Mouse (Mus musculus) kidney, embryonic 14.5 days (tissue): ENCODE results near the gene Cry2. TPM values are rescaled to one million over a fixed set of nuclear protein-coding genes. Genes with fewer than 3 reads are reported as not detected.

ENCODE experiments used
- ATAC-seq: fragments of 200-750 bp; cut with Nextera tagmentation; 2 replicates; pipeline ENCODE4 v1.8.0; 2017; ENCODE audit warnings: moderate number of reproducible peaks, mild to moderate bottlenecking, moderate TSS enrichment, moderate library complexity; ENCODE audit not compliant: low FRiP score, low TSS enrichment
- H3K27ac ChIP-seq: fragments of 300-500 bp; sonication (generic); 2 replicates; pipeline ENCODE4 v1.5.1; 2014; ENCODE audit warnings: low read depth, mild to moderate bottlenecking, low read length, moderate library complexity, mixed read lengths
- H3K27me3 ChIP-seq: fragments of 300-500 bp; sonication (generic); 2 replicates; pipeline ENCODE4 v1.6.1; 2014; ENCODE audit warnings: mild to moderate bottlenecking, low read length; ENCODE audit not compliant: control insufficient read depth, insufficient read depth
- H3K36me3 ChIP-seq: fragments of 300-500 bp; sonication (generic); 2 replicates; pipeline ENCODE4 v1.6.1; 2014; ENCODE audit warnings: low read length, mixed read lengths; ENCODE audit not compliant: control insufficient read depth, insufficient read depth
- H3K4me1 ChIP-seq: fragments of 300-500 bp; sonication (generic); 2 replicates; pipeline ENCODE4 v1.6.1; 2014; ENCODE audit warnings: low read length, mixed read lengths; ENCODE audit not compliant: control insufficient read depth, insufficient read depth
- H3K4me2 ChIP-seq: fragments of 300-500 bp; sonication (generic); replicated peaks from 2 replicates; pipeline ENCODE4 v1.6.1; 2014; ENCODE audit warnings: low read depth, mild to moderate bottlenecking, low read length
- H3K4me3 ChIP-seq: fragments of 300-500 bp; sonication (generic); 2 replicates; pipeline ENCODE4 v1.5.1; 2014; ENCODE audit warnings: mild to moderate bottlenecking, low read length
- H3K9ac ChIP-seq: fragments of 300-500 bp; sonication (generic); 2 replicates; pipeline ENCODE4 v1.6.1; 2014; ENCODE audit warnings: low read depth, mild to moderate bottlenecking, low read length, moderate library complexity
- H3K9me3 ChIP-seq: fragments of 300-500 bp; sonication (generic); 2 replicates; pipeline ENCODE4 v1.6.1; 2016; ENCODE audit warnings: low read length; ENCODE audit not compliant: control insufficient read depth
- WGBS: fragments of 180-500 bp; shearing (Covaris S2); extraction: QIAGEN DNeasy Blood & Tissue Kit; methylation state at CpG from one replicate; pipeline ENCODE4 v1.1.7; 2014; 5-methylcytosine and 5-hydroxymethylcytosine counted together
- polyA plus RNA-seq: library from polyadenylated mRNA; unstranded; fragments of >200 nt; fragmentation: Nextera tagmentation; extraction: Ambion mirVana; gene quantifications from 2 replicates; pipeline ENCODE4 v1.2.1, GENCODE M21; 2014

Gene Cry2
- polyA plus RNA-seq, 1 experiment from 2014 or later, result 21.3 TPM

- Histone ChIP-seq H3K9me3 (no peaks in the 10 kb centered on the region), H3K27ac (no peak overlapping the region), H3K27me3 (no peaks in the 10 kb centered on the region; the same call in 1 of the 2 replicates), H3K36me3 (0 out of 2 replicates have a peak, but pooled peaks cover 2% of the 10 kb centered on the region), H3K4me2 (no peak overlapping the region), H3K4me3 (no peak overlapping the region), H3K4me1 (peaks cover 27% of the 10 kb centered on the region), H3K9ac (no peak overlapping the region)
- WGBS, result 78% methylated on average over 2 of the region's 2 CpGs
- no peak for ATAC-seq
These were observed 3.8 kb downstream of the Cry2 start for GRCm38 (mm10) chr2:92430089-92430488.

- Histone ChIP-seq H3K9ac (no peak overlapping the region), H3K27me3 (no peaks in the 10 kb centered on the region), H3K9me3 (no peaks in the 10 kb centered on the region), H3K27ac (peak overlapping the region; percentile 62; the same call in 1 of the 2 replicates), H3K4me1 (peaks cover 23% of the 10 kb centered on the region), H3K4me3 (no peak overlapping the region), H3K36me3 (peaks cover 21% of the 10 kb centered on the region), H3K4me2 (no peak overlapping the region)
- WGBS, result 64% methylated on average over 6 of the region's 6 CpGs
- ATAC-seq, result 0 out of 2 replicates have a peak, but pooled peaks have one; percentile 29
These were observed 6.0 kb downstream of the Cry2 start for GRCm38 (mm10) chr2:92427882-92428281.

- Histone ChIP-seq H3K4me3 (no peak overlapping the region), H3K27me3 (no peaks in the 10 kb centered on the region), H3K9ac (no peak overlapping the region), H3K4me1 (peaks cover 9% of the 10 kb centered on the region), H3K4me2 (no peak overlapping the region), H3K27ac (no peak overlapping the region), H3K9me3 (no peaks in the 10 kb centered on the region), H3K36me3 (peaks cover 35% of the 10 kb centered on the region)
- ATAC-seq, result no peak
- WGBS, result 75% methylated on average over 3 of the region's 3 CpGs
These were observed 7.4 kb downstream of the Cry2 start for GRCm38 (mm10) chr2:92426426-92426825.

- H3K4me1 ChIP-seq, result no peaks in the 10 kb centered on the region; the same call in 1 of the 2 replicates
- no peak overlapping the region for H3K4me3 ChIP-seq
- no peak for ATAC-seq
- 89% methylated on average over 4 of the region's 4 CpGs for WGBS
- no peak overlapping the region for H3K4me2 ChIP-seq
- H3K27ac ChIP-seq, result no peak overlapping the region
- H3K9ac ChIP-seq, result no peak overlapping the region
- no peaks in the 10 kb centered on the region for H3K27me3 ChIP-seq
- H3K9me3 ChIP-seq, result no peaks in the 10 kb centered on the region
- peaks cover 46% of the 10 kb centered on the region for H3K36me3 ChIP-seq
These were observed 8.5 kb downstream of the Cry2 start for GRCm38 (mm10) chr2:92425366-92425765.

- ATAC-seq, result peak; percentile 47
- Histone ChIP-seq H3K4me3 (no peak overlapping the region), H3K36me3 (peaks cover 53% of the 10 kb centered on the region), H3K9ac (no peak overlapping the region), H3K4me2 (no peak overlapping the region), H3K9me3 (no peaks in the 10 kb centered on the region), H3K27me3 (no peaks in the 10 kb centered on the region), H3K4me1 (no peaks in the 10 kb centered on the region; the same call in 1 of the 2 replicates), H3K27ac (peak overlapping the region; percentile 44)
- 74% methylated on average over 9 of the region's 9 CpGs for whole genome bisulfite sequencing
These were observed 9.2 kb downstream of the Cry2 start for GRCm38 (mm10) chr2:92424462-92425308.

- H3K9ac ChIP-seq, result no peak overlapping the region
- peak overlapping the region; percentile 44 for H3K27ac ChIP-seq
- H3K27me3 ChIP-seq, result no peaks in the 10 kb centered on the region
- no peaks in the 10 kb centered on the region for H3K9me3 ChIP-seq
- H3K4me3 ChIP-seq, result no peak overlapping the region
- H3K4me1 ChIP-seq, result no peaks in the 10 kb centered on the region; the same call in 1 of the 2 replicates
- ATAC-seq, result no peak
- WGBS, result 90% methylated on average over 9 of the region's 9 CpGs
- H3K4me2 ChIP-seq, result no peak overlapping the region
- H3K36me3 ChIP-seq, result peaks cover 61% of the 10 kb centered on the region
These were observed 10.0 kb downstream of the Cry2 start for GRCm38 (mm10) chr2:92423702-92424461.

- no peak overlapping the region for H3K4me2 ChIP-seq
- H3K36me3 ChIP-seq, result peaks cover 67% of the 10 kb centered on the region
- ATAC-seq, result no peak
- H3K9ac ChIP-seq, result no peak overlapping the region
- H3K27ac ChIP-seq, result no peak overlapping the region
- no peaks in the 10 kb centered on the region for H3K27me3 ChIP-seq
- 92% methylated on average over 9 of the region's 9 CpGs for WGBS
- no peak overlapping the region for H3K4me3 ChIP-seq
- H3K4me1 ChIP-seq, result no peaks in the 10 kb centered on the region; the same call in 1 of the 2 replicates
- no peaks in the 10 kb centered on the region for H3K9me3 ChIP-seq
These were observed 10.7 kb downstream of the Cry2 start for GRCm38 (mm10) chr2:92423156-92423555.

GRCm38 (mm10) chr2:92422388-92423135, 11.3 kb downstream of the Cry2 start:
- 68% methylated on average over 10 of the region's 10 CpGs for WGBS
- Histone ChIP-seq H3K9me3 (no peaks in the 10 kb centered on the region), H3K27ac (no peak overlapping the region), H3K27me3 (no peaks in the 10 kb centered on the region), H3K4me2 (no peak overlapping the region), H3K9ac (no peak overlapping the region), H3K36me3 (peaks cover 73% of the 10 kb centered on the region), H3K4me3 (no peak overlapping the region), H3K4me1 (no peaks in the 10 kb centered on the region; the same call in 1 of the 2 replicates)
- no peak for ATAC-seq
